Mouse (Mus musculus) E14TG2a.4 (cell line): ENCODE measurements at regions not wholly inside any gene's neighbourhood (a gene's known extent, or its start where the extent isn't known, plus 50 kb on each side); places are given as distances from the start of the nearest gene placed in this dataset.

Experiments
- H3K27me3 ChIP-seq: 2 replicates; pipeline ENCODE4 v1.6.1; 2014; ENCODE audit warnings: low read length, control low read depth; ENCODE audit not compliant: insufficient read depth
- H3K36me3 ChIP-seq: 2 replicates; pipeline ENCODE4 v1.6.1; 2014; ENCODE audit warnings: low read length, control low read depth; ENCODE audit not compliant: insufficient read depth
- H3K4me1 ChIP-seq: replicated peaks from 2 replicates; pipeline ENCODE4 v1.6.1; 2014; ENCODE audit warnings: low read depth, low read length, control low read depth
- H3K4me3 ChIP-seq: replicated peaks from 2 replicates; pipeline ENCODE4 v1.5.1; 2014; ENCODE audit warnings: mild to moderate bottlenecking, low read length
- H3K9me3 ChIP-seq: 2 replicates; pipeline ENCODE4 v1.6.1; 2014; ENCODE audit warnings: low read length, control low read depth
- CTCF ChIP-seq: conservative IDR thresholded peaks from 2 replicates; pipeline ENCODE4 v1.5.1; 2014; ENCODE audit warnings: low read length
- NANOG ChIP-seq: IDR thresholded peaks from 2 replicates; pipeline ENCODE4 v1.6.1; 2014; ENCODE audit warnings: borderline replicate concordance, low read length, mixed read lengths
- POU5F1 ChIP-seq: IDR thresholded peaks from 2 replicates; pipeline ENCODE4 v1.6.1; 2014; ENCODE audit warnings: low read length, borderline replicate concordance

DNA sequence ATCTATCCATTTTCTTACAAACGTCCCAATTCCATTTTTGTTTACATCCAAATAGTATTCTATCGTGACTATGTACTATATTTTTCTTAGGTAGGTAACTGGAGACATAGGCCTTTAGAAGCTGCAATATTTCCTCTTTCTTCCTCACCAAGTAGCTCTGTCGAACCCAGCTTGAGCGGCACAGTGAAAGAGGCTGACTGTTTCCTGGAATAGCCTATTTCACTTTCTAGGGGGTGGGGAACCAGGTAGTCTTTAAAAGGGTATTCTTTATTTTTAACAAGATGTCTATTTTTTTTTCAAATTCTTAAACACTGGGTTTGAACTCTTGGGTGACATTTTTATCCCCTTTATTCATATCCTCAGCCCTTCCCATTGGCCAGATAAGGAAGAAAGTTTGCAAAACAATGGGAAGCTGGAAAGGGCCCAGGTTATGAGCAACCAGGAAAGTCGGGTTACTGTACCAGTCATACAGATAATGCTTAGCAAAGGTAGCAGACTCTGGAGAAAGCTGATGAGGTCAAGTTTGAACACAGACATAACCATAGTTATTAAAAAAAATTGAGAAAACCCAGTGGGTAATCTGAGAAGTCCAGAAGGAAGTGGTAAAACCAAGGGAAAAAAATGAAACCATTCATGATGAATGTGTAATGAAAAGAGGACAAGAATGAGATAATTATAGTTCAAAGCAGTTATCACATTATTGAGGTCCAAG lies 103.3 kb upstream of the Tnfaip3 start:
- no peak overlapping the region for H3K4me3 ChIP-seq
- peaks cover 12% of the 10 kb centered on the region for H3K4me1 ChIP-seq
- no peak for TF ChIP-seq CTCF
- TF ChIP-seq POU5F1 = no peak
- no peak for TF ChIP-seq NANOG
- 0 out of 2 replicates have a peak, but pooled peaks cover 3% of the 10 kb centered on the region for H3K27me3 ChIP-seq
- 0 out of 2 replicates have a peak, but pooled peaks cover 4% of the 10 kb centered on the region for H3K9me3 ChIP-seq
- no peaks in the 10 kb centered on the region for H3K36me3 ChIP-seq

DNA sequence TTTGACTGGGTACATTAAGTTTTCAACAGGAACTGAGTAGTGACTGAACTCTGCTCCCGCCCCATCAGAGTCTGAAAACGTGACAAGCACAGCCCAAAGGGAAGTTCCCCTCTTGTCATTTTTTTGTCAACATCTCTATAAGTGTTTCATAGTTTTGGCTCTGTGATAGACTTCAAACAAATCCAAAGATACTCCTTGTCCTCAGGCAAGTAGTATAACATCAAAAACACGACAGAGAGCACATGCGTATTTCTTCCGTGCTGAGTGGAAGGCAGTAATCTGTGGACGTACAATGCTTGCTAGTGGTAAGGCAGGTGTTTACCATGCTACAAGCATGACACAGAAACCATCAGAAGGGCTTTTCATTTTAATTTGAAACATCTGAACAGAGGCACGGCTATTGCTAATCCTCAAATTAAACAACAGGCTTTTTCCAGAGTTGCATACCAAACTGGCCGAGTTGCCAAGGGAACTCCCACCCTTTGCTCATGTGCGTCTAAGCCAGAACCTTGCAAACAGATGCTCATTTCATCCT lies 101.7 kb upstream of the Tnfaip3 start:
- no peaks in the 10 kb centered on the region for H3K36me3 ChIP-seq
- H3K4me1 ChIP-seq = peaks cover 10% of the 10 kb centered on the region
- 0 out of 2 replicates have a peak, but pooled peaks cover 4% of the 10 kb centered on the region for H3K9me3 ChIP-seq
- TF ChIP-seq NANOG (no peak), CTCF (no peak), POU5F1 (no peak)
- no peak overlapping the region for H3K4me3 ChIP-seq
- 0 out of 2 replicates have a peak, but pooled peaks cover 3% of the 10 kb centered on the region for H3K27me3 ChIP-seq

DNA sequence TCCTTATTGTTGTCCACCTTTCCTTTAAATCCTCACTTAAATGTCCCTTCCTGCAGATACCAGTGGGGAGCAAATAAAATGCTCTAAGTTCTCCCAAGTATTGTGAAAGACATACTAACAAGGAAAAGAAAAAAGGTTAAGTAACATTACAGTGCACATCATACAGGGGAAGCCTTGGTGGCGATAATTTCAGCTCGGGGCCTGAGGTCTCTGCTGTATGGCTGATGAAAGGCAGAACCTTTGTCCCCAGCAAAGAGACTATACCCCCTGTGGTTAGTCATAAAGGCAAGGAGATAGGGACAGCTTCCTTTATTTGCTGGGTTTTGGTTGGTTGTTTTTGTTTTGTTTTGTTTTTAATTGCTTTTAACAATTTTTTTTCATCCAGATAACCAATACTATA lies 97.0 kb upstream of the Tnfaip3 start:
- no peaks in the 10 kb centered on the region for H3K36me3 ChIP-seq
- 0 out of 2 replicates have a peak, but pooled peaks cover 3% of the 10 kb centered on the region for H3K27me3 ChIP-seq
- TF ChIP-seq CTCF (no peak), NANOG (no peak), POU5F1 (no peak)
- peaks cover 10% of the 10 kb centered on the region for H3K4me1 ChIP-seq
- no peak overlapping the region for H3K4me3 ChIP-seq
- H3K9me3 ChIP-seq = no peaks in the 10 kb centered on the region

DNA sequence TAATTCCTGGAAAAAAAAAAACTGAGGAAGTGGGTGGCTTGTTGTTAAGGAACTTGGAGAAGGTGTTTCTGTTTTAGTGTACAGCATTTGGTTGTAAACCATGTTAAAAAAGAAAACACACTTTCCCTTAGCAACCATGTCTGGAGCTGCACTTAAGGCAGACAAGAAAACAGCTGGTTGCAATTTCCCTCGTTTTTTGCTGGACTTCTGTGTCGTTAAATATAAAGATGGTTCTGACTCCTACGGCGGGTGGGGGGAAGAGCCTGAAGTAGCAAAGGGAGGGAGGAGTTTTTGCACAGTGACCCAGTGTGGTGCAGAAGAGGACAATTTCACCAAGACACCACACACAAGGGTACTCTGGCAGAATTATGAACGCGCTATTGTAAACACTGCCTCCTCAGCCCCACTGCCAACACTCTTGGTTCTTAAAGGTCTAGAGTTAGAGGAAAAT lies 89.8 kb upstream of the Tnfaip3 start:
- Histone ChIP-seq H3K4me3 (no peak overlapping the region), H3K27me3 (no peaks in the 10 kb centered on the region), H3K4me1 (no peaks in the 10 kb centered on the region), H3K36me3 (no peaks in the 10 kb centered on the region), H3K9me3 (peaks cover 9% of the 10 kb centered on the region)
- no peak for TF ChIP-seq CTCF
- no peak for TF ChIP-seq POU5F1
- no peak for TF ChIP-seq NANOG

DNA sequence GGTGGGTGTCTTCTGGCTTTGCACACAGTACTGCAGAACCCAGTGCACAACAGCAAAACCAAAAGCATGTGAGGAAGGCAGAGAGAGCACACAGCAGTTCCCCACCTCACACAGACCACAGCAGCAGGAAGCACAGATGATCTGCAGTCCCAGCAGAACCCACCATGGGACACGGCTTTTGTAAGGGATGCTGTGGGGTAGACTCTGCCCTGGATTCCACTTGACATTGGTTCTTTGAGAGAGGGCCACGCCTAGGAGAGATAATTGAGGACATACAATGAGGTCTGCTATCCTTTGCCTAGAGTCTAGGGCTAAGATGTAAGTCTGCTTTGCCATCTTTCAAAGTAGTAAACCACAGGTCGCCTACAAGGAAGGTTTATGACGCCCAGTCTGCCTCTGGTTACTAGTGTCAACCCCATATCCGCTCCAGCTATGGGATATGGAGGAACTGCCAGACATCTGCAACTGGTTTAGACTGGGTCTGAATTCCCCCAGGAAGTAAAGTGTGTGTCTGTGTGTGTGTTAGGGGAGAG lies 89.3 kb upstream of the Tnfaip3 start:
- TF ChIP-seq POU5F1 = no peak
- no peak for TF ChIP-seq CTCF
- TF ChIP-seq NANOG = no peak
- Histone ChIP-seq H3K4me3 (no peak overlapping the region), H3K36me3 (no peaks in the 10 kb centered on the region), H3K9me3 (peaks cover 9% of the 10 kb centered on the region), H3K4me1 (no peaks in the 10 kb centered on the region), H3K27me3 (no peaks in the 10 kb centered on the region)

DNA sequence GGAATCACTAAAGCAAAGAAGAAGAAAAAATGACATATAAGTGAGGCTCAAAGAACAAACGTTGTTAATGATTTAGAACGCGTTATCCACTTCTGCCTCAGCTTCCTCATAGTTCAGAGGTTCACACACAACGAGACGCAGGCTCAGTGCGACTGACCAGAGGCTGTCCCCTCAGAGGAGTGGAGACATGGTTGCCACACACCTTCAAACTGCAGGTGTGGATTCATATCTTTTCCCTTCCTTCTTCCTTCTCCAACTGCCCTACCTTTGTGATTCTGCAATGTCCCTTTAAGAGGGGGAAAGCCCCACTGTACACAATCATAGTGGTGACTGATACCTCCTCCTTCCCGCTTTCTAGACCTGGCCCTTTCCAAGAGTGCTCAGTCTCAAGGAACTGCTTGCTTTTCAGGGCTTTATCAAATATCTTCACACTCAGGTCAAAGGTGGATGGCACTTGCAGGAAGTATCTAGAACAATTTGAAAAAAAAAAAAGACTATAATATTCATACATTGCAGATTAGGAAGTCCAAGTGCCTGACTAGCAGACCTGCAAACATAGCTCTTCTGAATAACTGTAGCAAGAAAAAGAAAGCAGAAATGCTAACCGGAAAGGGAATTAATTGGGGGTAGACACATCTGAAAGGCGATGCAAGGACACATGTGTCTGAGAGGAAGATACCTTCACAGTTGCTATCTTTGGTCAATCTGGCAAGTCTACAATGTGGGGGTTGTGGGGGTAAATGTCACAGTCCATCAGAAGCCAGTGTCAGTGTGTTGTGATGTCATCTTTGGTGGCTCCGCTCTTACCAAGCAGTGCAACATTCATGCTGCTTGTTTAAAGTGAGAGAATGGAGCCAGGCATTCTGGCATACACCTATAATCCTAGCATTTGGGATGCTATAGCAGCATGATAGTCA lies 84.2 kb upstream of the Tnfaip3 start:
- H3K4me3 ChIP-seq = no peak overlapping the region
- H3K9me3 ChIP-seq = peaks cover 9% of the 10 kb centered on the region
- H3K36me3 ChIP-seq = no peaks in the 10 kb centered on the region
- H3K4me1 ChIP-seq = no peaks in the 10 kb centered on the region
- no peak for TF ChIP-seq NANOG
- TF ChIP-seq POU5F1 = no peak
- no peak for TF ChIP-seq CTCF
- no peaks in the 10 kb centered on the region for H3K27me3 ChIP-seq

DNA sequence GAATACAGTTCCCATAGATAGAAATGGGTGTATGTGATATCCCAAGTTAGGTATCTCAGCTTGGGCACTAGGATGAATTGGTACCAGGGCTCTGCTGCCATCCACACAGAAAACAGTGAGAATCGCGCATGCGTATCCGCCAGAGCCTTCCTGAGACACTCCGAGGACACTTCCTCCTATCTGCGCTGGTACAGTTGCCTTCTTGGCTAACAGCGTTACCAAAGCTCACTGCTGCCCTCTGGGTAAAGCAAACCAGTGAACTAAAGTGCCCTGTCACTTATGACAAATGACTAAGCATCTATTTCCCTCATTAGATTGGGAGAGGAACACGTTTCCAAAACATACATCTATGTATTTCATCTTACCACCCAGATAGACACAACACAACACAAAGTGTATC lies 78.8 kb upstream of the Tnfaip3 start:
- no peak for TF ChIP-seq POU5F1
- no peak for TF ChIP-seq NANOG
- TF ChIP-seq CTCF = no peak
- H3K27me3 ChIP-seq = 0 out of 2 replicates have a peak, but pooled peaks cover 5% of the 10 kb centered on the region
- no peaks in the 10 kb centered on the region for H3K9me3 ChIP-seq
- H3K4me1 ChIP-seq = no peaks in the 10 kb centered on the region
- H3K4me3 ChIP-seq = no peak overlapping the region
- H3K36me3 ChIP-seq = no peaks in the 10 kb centered on the region

DNA sequence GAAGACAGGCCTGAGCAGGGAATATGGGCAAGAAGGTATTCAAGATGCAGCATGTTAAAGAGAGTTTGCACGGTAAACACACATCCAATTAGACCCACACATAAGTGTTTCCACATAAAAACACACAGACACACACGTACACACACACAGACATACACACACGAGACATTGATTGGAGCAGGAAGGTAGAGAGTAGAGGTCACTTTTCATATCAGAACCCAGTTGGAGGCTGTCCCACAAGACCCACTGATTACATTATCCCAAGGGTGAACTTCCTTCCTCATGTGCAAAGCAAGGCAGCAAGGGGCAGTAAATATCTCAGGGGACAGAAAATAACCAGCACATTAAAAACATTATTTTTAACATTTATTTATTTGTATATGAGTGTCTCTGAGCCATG lies 78.2 kb upstream of the Tnfaip3 start:
- Histone ChIP-seq H3K4me3 (no peak overlapping the region), H3K36me3 (no peaks in the 10 kb centered on the region)
- no peak for TF ChIP-seq NANOG
- no peak for TF ChIP-seq POU5F1
- no peak for TF ChIP-seq CTCF

More for the DNA sequence above, 78.2 kb upstream of the Tnfaip3 start:
- Histone ChIP-seq H3K4me1 (no peaks in the 10 kb centered on the region), H3K27me3 (0 out of 2 replicates have a peak, but pooled peaks cover 5% of the 10 kb centered on the region), H3K9me3 (no peaks in the 10 kb centered on the region)
